Mouse (Mus musculus) embryonic facial prominence, embryonic 11.5 days (tissue): ENCODE results near the gene Hspb2. TPM values are rescaled to one million over a fixed set of nuclear protein-coding genes. Genes with fewer than 3 reads are reported as not detected.

Source experiments
- ATAC-seq: fragments of 200-750 bp; cut with Nextera tagmentation; replicated peaks from 2 replicates; pipeline ENCODE4 v1.8.0; 2017; ENCODE audit warnings: low read depth; ENCODE audit not compliant: insufficient number of reproducible peaks, low FRiP score, low TSS enrichment
- DNase-seq: peaks from one replicate; pipeline ENCODE4 v3.0.0-alpha.2; 2015; ENCODE audit warnings: low spot score
- H3K27ac ChIP-seq: fragments of 300-500 bp; sonication (generic); replicated peaks from 2 replicates; pipeline ENCODE4 v1.5.1; 2014; ENCODE audit warnings: mild to moderate bottlenecking, low read depth, low read length, control low read depth
- H3K27me3 ChIP-seq: fragments of 300-500 bp; sonication (generic); 2 replicates; pipeline ENCODE4 v1.6.1; 2014; ENCODE audit warnings: mild to moderate bottlenecking, low read length, moderate library complexity, mixed read lengths; ENCODE audit not compliant: control insufficient read depth, insufficient read depth
- H3K36me3 ChIP-seq: fragments of 300-500 bp; sonication (generic); replicated peaks from 2 replicates; pipeline ENCODE4 v1.6.1; 2014; ENCODE audit warnings: low read depth, mild to moderate bottlenecking, low read length, moderate library complexity, mixed read lengths; ENCODE audit not compliant: control insufficient read depth, insufficient read depth
- H3K4me1 ChIP-seq: fragments of 300-500 bp; sonication (generic); 2 replicates; pipeline ENCODE4 v1.6.1; 2014; ENCODE audit warnings: low read length, mixed read lengths; ENCODE audit not compliant: control insufficient read depth, insufficient read depth
- H3K4me2 ChIP-seq: fragments of 300-500 bp; sonication (generic); 2 replicates; pipeline ENCODE4 v1.6.1; 2014; ENCODE audit warnings: low read depth, mild to moderate bottlenecking, control low read depth, low read length, moderate library complexity
- H3K4me3 ChIP-seq: fragments of 300-500 bp; sonication (generic); 2 replicates; pipeline ENCODE4 v1.5.1; 2014; ENCODE audit warnings: low read depth, low read length, control low read depth
- H3K9ac ChIP-seq: fragments of 300-500 bp; sonication (generic); replicated peaks from 2 replicates; pipeline ENCODE4 v1.6.1; 2014; ENCODE audit warnings: mild to moderate bottlenecking, control low read depth, low read length
- H3K9me3 ChIP-seq: fragments of 300-500 bp; sonication (generic); replicated peaks from 2 replicates; pipeline ENCODE4 v1.6.1; 2016; ENCODE audit warnings: mild to moderate bottlenecking, low read length, inconsistent platforms, mixed read lengths; ENCODE audit not compliant: control insufficient read depth
- WGBS: fragments of 180-500 bp; shearing (Covaris S2); extraction: QIAGEN DNeasy Blood & Tissue Kit; methylation state at CpG from one replicate; pipeline ENCODE4 v1.1.7; 2014; 5-methylcytosine and 5-hydroxymethylcytosine counted together
- polyA plus RNA-seq: library from polyadenylated mRNA; unstranded; fragments of >200 nt; fragmentation: Nextera tagmentation; extraction: Ambion mirVana; gene quantifications from 2 replicates; pipeline ENCODE4 v1.2.1, GENCODE M21; 2014

The Hspb2 gene
- polyA plus RNA-seq, 1 experiment from 2014 or later, result 4.4 TPM

- Histone ChIP-seq H3K4me3 (no peak overlapping the region), H3K9me3 (no peaks in the 10 kb centered on the region), H3K27ac (no peak overlapping the region), H3K9ac (no peak overlapping the region), H3K4me2 (no peak overlapping the region), H3K27me3 (no peaks in the 10 kb centered on the region), H3K36me3 (no peaks in the 10 kb centered on the region), H3K4me1 (no peaks in the 10 kb centered on the region)
- 39% methylated on average over 4 of the region's 4 CpGs for WGBS
- DNase-seq (no peak), ATAC-seq (no peak)
These were observed 22.6 kb downstream of the Hspb2 start for GRCm38 (mm10) chr9:50729600-50729999.

DNA sequence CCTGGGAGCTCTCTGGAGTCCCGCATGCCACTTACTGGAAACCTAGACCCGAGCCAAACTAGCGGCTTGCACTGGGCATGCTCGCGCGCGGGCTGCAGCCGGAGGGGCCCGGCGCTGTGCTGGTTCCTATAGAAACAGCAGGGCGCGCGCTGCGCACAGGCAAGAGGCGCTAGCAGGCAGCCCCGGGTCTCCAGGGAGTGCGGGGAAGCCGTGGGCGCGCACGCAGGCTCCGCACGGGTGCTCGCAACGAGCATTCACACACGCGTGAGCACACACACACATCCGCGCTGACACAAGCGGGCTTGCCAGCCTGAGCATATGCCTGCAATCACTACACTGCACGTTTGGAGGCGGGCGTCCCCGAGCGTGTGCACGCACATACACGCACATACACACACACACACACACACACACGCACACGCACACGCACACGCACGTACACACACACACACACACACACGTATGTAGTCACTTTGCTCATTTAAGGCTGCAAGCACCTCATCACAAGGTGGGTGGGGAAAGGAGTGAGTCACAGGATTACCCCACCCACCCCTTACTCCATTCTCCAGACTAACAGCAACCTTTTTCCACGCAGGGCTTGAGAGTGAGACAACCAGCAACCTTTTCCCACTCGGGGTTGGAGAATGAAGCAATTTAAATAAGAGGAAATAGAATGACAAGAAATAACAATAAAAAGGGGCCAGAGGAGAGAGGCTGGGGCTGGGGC, 24.1 kb downstream of the Hspb2 start:
- Histone ChIP-seq H3K27me3 (no peaks in the 10 kb centered on the region), H3K4me1 (no peaks in the 10 kb centered on the region)
- under 1% methylated on average over 45 of the region's 45 CpGs for WGBS

DNA sequence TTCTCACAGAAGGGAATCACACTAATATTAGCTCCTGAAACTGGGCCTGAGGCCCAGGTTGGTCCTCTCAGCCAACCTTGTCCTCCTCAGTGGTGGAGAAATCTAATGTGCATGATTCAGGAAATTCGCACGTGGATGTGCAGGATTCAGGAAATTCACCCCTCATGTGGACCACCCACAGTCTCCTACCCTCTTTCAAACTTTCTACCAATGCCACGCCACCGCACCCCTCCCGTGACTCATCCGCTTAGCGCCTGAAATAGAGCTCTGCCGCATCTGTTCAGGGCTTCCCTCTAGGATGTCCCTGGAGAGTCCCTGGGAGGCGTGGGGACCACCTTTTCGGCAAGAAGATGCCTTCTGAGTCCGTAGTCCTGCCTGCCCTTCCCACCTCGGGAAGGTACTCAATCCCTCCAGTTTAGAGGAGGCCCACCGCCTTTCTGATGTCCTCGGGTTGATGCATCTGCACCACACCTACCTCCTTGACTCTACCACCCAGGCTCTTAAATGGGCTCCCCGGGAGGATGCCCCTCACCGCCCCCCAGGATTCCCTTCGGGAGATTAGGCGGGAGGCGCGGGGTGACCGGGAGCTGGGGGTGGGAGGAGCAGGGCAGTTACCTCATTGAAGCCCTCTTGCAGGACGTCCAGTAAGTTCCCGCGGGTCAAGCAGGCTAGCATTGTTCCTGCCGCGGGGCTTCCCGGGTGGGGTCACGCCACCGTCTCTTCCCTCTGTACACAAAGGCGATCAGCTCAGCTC, 24.8 kb downstream of the Hspb2 start:
- peak; percentile 67 for DNase-seq
- WGBS, result 2% methylated on average over 30 of the region's 30 CpGs
- H3K4me1 ChIP-seq, result no peaks in the 10 kb centered on the region

More for the DNA sequence above, 24.1 kb downstream of the Hspb2 start:
- Histone ChIP-seq H3K9ac (peak overlapping the region; percentile 62), H3K4me2 (peak overlapping the region; percentile 78), H3K9me3 (no peaks in the 10 kb centered on the region), H3K4me3 (peak overlapping the region; percentile 64), H3K36me3 (no peaks in the 10 kb centered on the region), H3K27ac (peak overlapping the region; percentile 41; the same call in 1 of the 2 replicates)
- ATAC-seq (peak; percentile 87), DNase-seq (peak; percentile 91)

DNA sequence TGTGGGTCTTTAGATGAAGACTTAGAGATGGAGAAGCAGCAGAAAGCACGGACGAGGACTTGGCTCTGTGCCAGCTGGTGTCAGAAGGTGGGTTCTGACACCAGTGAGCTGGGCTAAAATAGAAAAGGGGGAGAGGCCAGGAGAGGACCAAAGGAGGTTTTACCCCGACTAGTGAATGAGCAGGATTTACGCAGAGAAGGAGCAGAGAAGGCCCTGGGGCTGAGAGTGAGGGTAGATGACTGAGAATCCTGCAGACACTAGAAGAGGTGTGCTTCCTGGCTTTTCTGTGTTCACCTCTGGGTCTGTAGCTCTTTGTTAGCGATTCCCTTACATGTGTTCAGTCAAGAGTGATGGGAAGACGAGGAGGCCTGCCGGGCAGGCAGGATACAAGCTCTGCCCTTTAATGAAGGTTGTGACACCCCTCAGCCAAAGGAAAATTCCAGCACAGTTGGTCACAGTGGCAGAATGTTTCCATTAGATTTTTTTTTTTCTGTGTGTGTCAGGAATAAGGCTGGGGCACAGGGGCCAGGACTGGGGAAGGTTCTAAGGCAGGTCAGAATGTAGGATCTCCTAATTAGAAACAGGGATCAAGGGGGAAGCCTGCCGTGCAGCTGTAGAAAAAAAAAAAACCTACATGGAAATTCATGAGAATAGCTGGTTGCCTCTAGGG, 26.1 kb downstream of the Hspb2 start:
- H3K4me1 ChIP-seq, result no peaks in the 10 kb centered on the region
- peak overlapping the region; percentile 23 for H3K4me3 ChIP-seq
- H3K9ac ChIP-seq, result peak overlapping the region; percentile 33; the same call in 1 of the 2 replicates
- H3K4me2 ChIP-seq, result peak overlapping the region; percentile 78
- peak overlapping the region; percentile 82 for H3K27ac ChIP-seq
- no peak for ATAC-seq
- no peaks in the 10 kb centered on the region for H3K27me3 ChIP-seq
- DNase-seq, result peak; percentile 72
- H3K9me3 ChIP-seq, result no peaks in the 10 kb centered on the region
- H3K36me3 ChIP-seq, result no peaks in the 10 kb centered on the region
- 18% methylated on average over 8 of the region's 8 CpGs for WGBS

More for the DNA sequence above, 24.8 kb downstream of the Hspb2 start:
- H3K27ac ChIP-seq, result peak overlapping the region; percentile 29
- peak overlapping the region; percentile 64 for H3K4me3 ChIP-seq
- peak overlapping the region; percentile 78 for H3K4me2 ChIP-seq
- ATAC-seq, result peak; percentile 37
- H3K27me3 ChIP-seq, result no peaks in the 10 kb centered on the region
- H3K36me3 ChIP-seq, result no peaks in the 10 kb centered on the region
- H3K9me3 ChIP-seq, result no peaks in the 10 kb centered on the region
- peak overlapping the region; percentile 62 for H3K9ac ChIP-seq

- no peak overlapping the region for H3K4me3 ChIP-seq
- no peak overlapping the region for H3K9ac ChIP-seq
- H3K27ac ChIP-seq, result no peak overlapping the region
- no peaks in the 10 kb centered on the region for H3K36me3 ChIP-seq
- H3K4me2 ChIP-seq, result no peak overlapping the region
- no peaks in the 10 kb centered on the region for H3K27me3 ChIP-seq
- 38% methylated on average over 3 of the region's 3 CpGs for WGBS
- no peaks in the 10 kb centered on the region for H3K9me3 ChIP-seq
- ATAC-seq (no peak), DNase-seq (peak; percentile 31)
- H3K4me1 ChIP-seq, result no peaks in the 10 kb centered on the region
These were observed 27.4 kb downstream of the Hspb2 start for GRCm38 (mm10) chr9:50724661-50725330.

DNA sequence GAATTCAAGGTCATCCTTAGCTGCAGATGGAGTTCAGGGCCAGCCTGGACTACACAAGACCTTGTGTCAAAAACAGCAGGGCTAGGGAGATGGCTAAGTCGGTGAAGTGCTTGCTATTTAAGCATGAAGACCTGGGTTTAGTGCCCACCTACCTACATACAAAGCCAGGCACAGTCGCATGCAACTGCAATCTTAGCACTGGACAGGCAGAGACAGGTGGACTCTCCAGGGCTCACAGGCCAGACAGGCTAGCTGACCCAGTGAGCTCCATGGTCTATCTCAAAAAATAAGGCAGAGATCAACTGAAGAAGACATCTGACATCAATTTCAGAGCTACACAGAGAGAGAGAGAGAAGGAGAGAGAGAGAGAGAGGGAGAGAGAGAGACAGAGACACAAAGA, 28.0 kb downstream of the Hspb2 start:
- no peaks in the 10 kb centered on the region for H3K27me3 ChIP-seq
- no peak overlapping the region for H3K4me2 ChIP-seq
- no peaks in the 10 kb centered on the region for H3K36me3 ChIP-seq
- no peak overlapping the region for H3K27ac ChIP-seq
- no peaks in the 10 kb centered on the region for H3K4me1 ChIP-seq
- no peak for DNase-seq
- no peaks in the 10 kb centered on the region for H3K9me3 ChIP-seq
- no peak overlapping the region for H3K9ac ChIP-seq
- 83% methylated on average over 2 of the region's 2 CpGs for WGBS
- no peak overlapping the region for H3K4me3 ChIP-seq
- no peak for ATAC-seq

DNA sequence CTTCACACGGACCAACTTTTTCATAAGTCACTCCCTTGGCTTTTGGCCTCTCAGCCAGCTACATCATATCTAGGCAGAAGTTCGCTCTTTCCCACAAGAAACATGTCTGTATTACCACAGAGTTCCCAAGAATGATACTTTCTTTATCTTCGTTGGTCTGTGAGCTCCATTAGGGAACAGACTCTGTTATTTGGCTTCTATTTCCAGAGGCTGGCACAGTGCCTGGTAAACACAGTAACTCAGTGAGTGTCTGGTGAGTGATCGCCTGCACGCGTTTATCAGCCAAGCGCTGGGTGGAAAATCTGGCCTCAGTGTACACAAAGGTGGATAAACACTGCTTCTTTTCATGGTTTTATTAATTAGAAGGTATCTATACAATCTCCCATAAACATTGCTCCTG, 28.7 kb downstream of the Hspb2 start:
- Histone ChIP-seq H3K4me3 (no peak overlapping the region), H3K4me1 (no peaks in the 10 kb centered on the region), H3K9ac (no peak overlapping the region), H3K9me3 (no peaks in the 10 kb centered on the region), H3K27me3 (no peaks in the 10 kb centered on the region), H3K4me2 (no peak overlapping the region), H3K27ac (no peak overlapping the region), H3K36me3 (no peaks in the 10 kb centered on the region)
- 78% methylated on average over 7 of the region's 7 CpGs for WGBS
- DNase-seq (no peak), ATAC-seq (no peak)
